Mouse (Mus musculus) CH12.LX (cell line): ENCODE measurements at regions not wholly inside any gene's neighbourhood (a gene's known extent, or its start where the extent isn't known, plus 50 kb on each side); places are given as distances from the start of the nearest gene placed in this dataset.

Experiments
- DNase-seq: peaks from one replicate; pipeline ENCODE4 v3.0.0-alpha.2; 2013; ENCODE audit errors: extremely low read depth
- H3K27ac ChIP-seq: 2 replicates; pipeline ENCODE4 v1.5.1; 2012; ENCODE audit warnings: low read depth, mild to moderate bottlenecking, control low read depth, moderate library complexity; ENCODE audit not compliant: insufficient read depth
- H3K27me3 ChIP-seq: replicated peaks from 2 replicates; pipeline ENCODE3; 2012; ENCODE audit warnings: inconsistent platforms
- H3K36me3 ChIP-seq, 2 experiments: replicated peaks in 1 of 2; 2 replicates each; pipeline versions ENCODE3 to v1.6.1; 2012; ENCODE audit warnings: inconsistent platforms in 1 of 2, low read length in 1 of 2, mild to moderate bottlenecking in 1 of 2, mixed read lengths in 1 of 2, moderate library complexity in 1 of 2; ENCODE audit not compliant: control insufficient read depth in 1 of 2, insufficient read depth in 1 of 2
- H3K4me1 ChIP-seq, 2 experiments: 2 replicates each; pipeline ENCODE4 v1.6.1; 2012; ENCODE audit warnings: inconsistent platforms in 1 of 2, moderate library complexity in 1 of 2; ENCODE audit not compliant: insufficient read depth in 2 of 2, control insufficient read depth in 1 of 2
- H3K4me2 ChIP-seq: 2 replicates; pipeline ENCODE4 v1.6.1; 2012; ENCODE audit warnings: low read depth, mild to moderate bottlenecking, control low read depth; ENCODE audit not compliant: poor library complexity, insufficient read depth, severe bottlenecking
- H3K4me3 ChIP-seq, 3 experiments: fragments of 150-350 bp in 1 of 3; sonication (generic) in 1 of 3; replicated peaks in 1 of 3; 2 replicates each; pipeline versions ENCODE3 to v1.5.1; 2011 to 2012; ENCODE audit warnings: low read depth in 2 of 3, low read length in 2 of 3, mild to moderate bottlenecking in 2 of 3, moderate library complexity in 2 of 3, control low read depth in 1 of 3, improper control_type of control experiment in 1 of 3, inconsistent platforms in 1 of 3, mixed read lengths in 1 of 3; ENCODE audit not compliant: poor library complexity in 1 of 3
- H3K79me2 ChIP-seq: replicated peaks from 2 replicates; pipeline ENCODE4 v1.6.1; 2012; ENCODE audit warnings: mild to moderate bottlenecking, moderate library complexity; ENCODE audit not compliant: control insufficient read depth, poor library complexity, insufficient read depth, severe bottlenecking; ENCODE audit errors: extremely low read depth
- H3K9ac ChIP-seq: 2 replicates; pipeline ENCODE4 v1.6.1; 2012; ENCODE audit warnings: low read depth, mild to moderate bottlenecking, control low read depth, moderate library complexity; ENCODE audit not compliant: insufficient read depth
- H3K9me3 ChIP-seq: replicated peaks from 2 replicates; pipeline ENCODE3; 2012; ENCODE audit warnings: low read length, inconsistent platforms, mixed read lengths
- CTCF ChIP-seq, 2 experiments: IDR thresholded peaks in 1 of 2; conservative IDR thresholded peaks in 1 of 2; 2 replicates each; pipeline ENCODE4 v1.5.1; 2011 to 2012; ENCODE audit warnings: low read depth in 2 of 2, low read length in 2 of 2, improper control_type of control experiment in 1 of 2, inconsistent platforms in 1 of 2, mild to moderate bottlenecking in 1 of 2, moderate library complexity in 1 of 2
- POLR2A ChIP-seq: IDR thresholded peaks from 2 replicates; pipeline ENCODE4 v1.6.1; 2011; ENCODE audit warnings: low read depth, mild to moderate bottlenecking, improper control_type of control experiment, low read length
- ZNF384 ChIP-seq: IDR thresholded peaks from 2 replicates; pipeline ENCODE4 v1.6.1; 2012; ENCODE audit warnings: low read depth, low read length, improper control_type of control experiment, inconsistent platforms
- dilution Hi-C: fragments of 300-500 bp; cut with MboI; formaldehyde crosslinking; loops from 2 replicates; pipeline ENCODE4 v1.14.3; 2020; ENCODE audit warnings: low sequenced_read_pairs; ENCODE audit not compliant: extremely low pct_unique_long_range_greater_than_20kb, extremely low pct_ligation_motif_present
- in situ Hi-C: fragments of 300-500 bp; cut with MboI; formaldehyde crosslinking; loops from 3 replicates; pipeline ENCODE4 v1.14.3; 2019; ENCODE audit warnings: low sequenced_read_pairs, low pct_ligation_motif_present, low pct_unique_long_range_greater_than_20kb, mixed read lengths

GRCm38 (mm10) chr8:115402471-115403197, 305.0 kb downstream of the Maf start:
- H3K4me2 ChIP-seq, result no peak overlapping the region
- in situ Hi-C loops, result no loop called here
- H3K27ac ChIP-seq, result no peak overlapping the region
- H3K79me2 ChIP-seq, result no peaks in the 10 kb centered on the region
- TF ChIP-seq POLR2A (no peak), ZNF384 (no peak), CTCF (conservative IDR thresholded peaks at IDR 0.05 in 1 of 2, IDR thresholded peaks at IDR 0.05 in 1 of 2; ENCODE audit: low read depth in 2 of 2, low read length in 2 of 2) (peak in 1 of 2 experiments; percentile 18; a peak in 1 of 4 replicates)
- TF ChIP-seq, all 38 proteins: peak for 1
- Histone ChIP-seq H3K4me1 (peaks cover 7 to 13% of the 10 kb centered on the region in 2 experiments), H3K9ac (no peak overlapping the region), H3K9me3 (peaks cover 14% of the 10 kb centered on the region), H3K36me3 (no peaks in the 10 kb centered on the region), H3K4me3 (no peak overlapping the region), H3K27me3 (peaks cover 80% of the 10 kb centered on the region)
- no peak for DNase-seq
- dilution Hi-C loops, result no loop called here
